Mouse (Mus musculus) hindbrain, embryonic 14.5 days (tissue): ENCODE measurements around the gene Hist1h1t. TPM values are rescaled to one million over a fixed set of nuclear protein-coding genes. Genes with fewer than 3 reads are reported as not detected.

Experiments
- ATAC-seq: fragments of 200-750 bp; cut with Nextera tagmentation; 2 replicates; pipeline ENCODE4 v1.8.0; 2017; ENCODE audit warnings: moderate number of reproducible peaks, mild to moderate bottlenecking, moderate TSS enrichment, moderate library complexity; ENCODE audit not compliant: low FRiP score
- DNase-seq: peaks from one replicate; pipeline ENCODE4 v3.0.0-alpha.2; 2015; ENCODE audit warnings: low spot score
- H3K27ac ChIP-seq: fragments of 300-500 bp; sonication (generic); 2 replicates; pipeline ENCODE4 v1.5.1; 2014; ENCODE audit warnings: mild to moderate bottlenecking, moderate library complexity
- H3K27me3 ChIP-seq: fragments of 300-500 bp; sonication (generic); 2 replicates; pipeline ENCODE4 v1.6.1; 2014; ENCODE audit warnings: mild to moderate bottlenecking, low read length, mixed read lengths; ENCODE audit not compliant: control insufficient read depth, insufficient read depth
- H3K36me3 ChIP-seq: fragments of 300-500 bp; sonication (generic); replicated peaks from 2 replicates; pipeline ENCODE4 v1.6.1; 2014; ENCODE audit not compliant: control insufficient read depth, insufficient read depth
- H3K4me1 ChIP-seq: fragments of 300-500 bp; sonication (generic); replicated peaks from 2 replicates; pipeline ENCODE4 v1.6.1; 2014; ENCODE audit warnings: antibody characterized with exemption, low read length, mixed read lengths; ENCODE audit not compliant: control insufficient read depth, insufficient read depth
- H3K4me2 ChIP-seq: fragments of 300-500 bp; sonication (generic); replicated peaks from 2 replicates; pipeline ENCODE4 v1.6.1; 2014; ENCODE audit warnings: mild to moderate bottlenecking, moderate library complexity
- H3K4me3 ChIP-seq: fragments of 300-500 bp; sonication (generic); replicated peaks from 2 replicates; pipeline ENCODE4 v1.5.1; 2014; ENCODE audit warnings: mild to moderate bottlenecking, low read length
- H3K9ac ChIP-seq: fragments of 300-500 bp; sonication (generic); 2 replicates; pipeline ENCODE4 v1.6.1; 2014
- H3K9me3 ChIP-seq: fragments of 300-500 bp; sonication (generic); 2 replicates; pipeline ENCODE4 v1.6.1; 2016; ENCODE audit warnings: low read length; ENCODE audit not compliant: control insufficient read depth
- WGBS: fragments of 180-500 bp; shearing (Covaris S2); extraction: QIAGEN DNeasy Blood & Tissue Kit; methylation state at CpG from one replicate; pipeline ENCODE4 v1.1.7; 2014; 5-methylcytosine and 5-hydroxymethylcytosine counted together
- polyA plus RNA-seq: library from polyadenylated mRNA; unstranded; fragments of >200 nt; fragmentation: Nextera tagmentation; extraction: Ambion mirVana; gene quantifications from 2 replicates; pipeline ENCODE4 v1.2.1, GENCODE M21; 2014

The Hist1h1t gene
- polyA plus RNA-seq, 1 experiment from 2014 or later = not detected

DNA sequence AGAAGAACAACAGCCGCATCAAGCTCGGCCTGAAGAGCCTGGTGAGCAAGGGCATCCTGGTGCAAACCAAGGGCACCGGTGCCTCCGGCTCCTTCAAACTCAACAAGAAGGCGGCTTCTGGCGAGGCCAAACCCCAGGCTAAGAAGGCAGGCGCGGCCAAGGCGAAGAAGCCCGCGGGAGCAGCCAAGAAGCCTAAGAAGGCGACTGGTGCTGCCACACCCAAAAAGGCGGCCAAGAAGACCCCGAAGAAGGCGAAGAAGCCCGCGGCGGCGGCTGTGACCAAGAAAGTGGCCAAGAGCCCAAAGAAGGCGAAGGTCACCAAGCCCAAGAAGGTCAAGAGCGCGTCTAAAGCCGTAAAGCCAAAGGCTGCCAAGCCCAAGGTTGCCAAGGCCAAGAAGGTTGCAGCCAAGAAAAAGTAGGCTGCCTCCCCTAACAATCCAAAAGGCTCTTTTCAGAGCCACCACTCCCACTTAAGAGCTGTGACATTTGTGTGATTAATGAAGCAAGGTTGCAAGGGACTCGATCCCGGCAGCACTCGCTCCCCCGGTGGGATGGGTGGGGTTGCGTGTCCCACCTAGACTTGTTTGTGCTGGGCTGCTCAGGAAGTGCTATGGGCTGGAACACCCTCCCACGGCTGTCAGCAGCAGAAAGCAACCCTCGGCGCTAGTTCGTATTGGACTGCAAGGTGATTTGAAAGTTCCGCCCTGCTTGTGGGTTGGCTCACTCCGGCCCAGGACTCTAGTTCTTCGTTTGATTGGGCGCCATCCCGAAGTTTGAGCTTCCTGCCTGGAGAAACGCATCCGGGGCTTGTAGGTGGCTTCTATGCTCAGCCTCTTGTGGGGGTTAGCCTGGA is 43.7 kb downstream of the Hist1h1t start:
- peak; percentile 86 for DNase-seq
- H3K27me3 ChIP-seq = no peaks in the 10 kb centered on the region
- H3K9me3 ChIP-seq = no peaks in the 10 kb centered on the region
- H3K4me2 ChIP-seq = peak overlapping the region; percentile 97
- ATAC-seq = peak; percentile 92
- H3K36me3 ChIP-seq = no peaks in the 10 kb centered on the region
- H3K9ac ChIP-seq = peak overlapping the region; percentile 63
- H3K4me3 ChIP-seq = peak overlapping the region; percentile 48
- H3K4me1 ChIP-seq = peaks cover 12% of the 10 kb centered on the region; the same call in 1 of the 2 replicates
- WGBS = under 1% methylated on average over 39 of the region's 39 CpGs
- H3K27ac ChIP-seq = peak overlapping the region; percentile 80

DNA sequence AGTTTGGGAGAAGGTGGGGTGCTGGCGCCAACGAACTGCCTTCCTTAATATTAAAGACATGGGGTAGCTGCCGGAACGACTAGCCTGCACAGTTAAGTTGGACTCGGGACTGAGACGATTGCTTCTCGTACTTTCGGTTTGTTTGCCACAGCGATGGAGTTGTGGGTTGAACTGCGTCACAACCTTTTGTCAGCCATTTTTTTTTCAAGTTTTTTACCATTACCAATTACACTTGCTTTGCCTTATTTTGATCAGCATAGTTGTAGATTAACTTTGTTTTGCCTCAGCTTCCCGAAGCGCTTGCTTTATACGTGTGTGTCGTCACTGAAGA is 44.3 kb downstream of the Hist1h1t start:
- peak overlapping the region; percentile 97 for H3K4me2 ChIP-seq
- H3K27ac ChIP-seq = peak overlapping the region; percentile 75
- peaks cover 12% of the 10 kb centered on the region; the same call in 1 of the 2 replicates for H3K4me1 ChIP-seq
- peak overlapping the region; percentile 63 for H3K9ac ChIP-seq
- 1% methylated on average over 14 of the region's 14 CpGs for WGBS
- peak overlapping the region; percentile 48 for H3K4me3 ChIP-seq
- H3K27me3 ChIP-seq = no peaks in the 10 kb centered on the region
- no peaks in the 10 kb centered on the region for H3K36me3 ChIP-seq
- H3K9me3 ChIP-seq = no peaks in the 10 kb centered on the region
- ATAC-seq (peak; percentile 42), DNase-seq (peak; percentile 64)

DNA sequence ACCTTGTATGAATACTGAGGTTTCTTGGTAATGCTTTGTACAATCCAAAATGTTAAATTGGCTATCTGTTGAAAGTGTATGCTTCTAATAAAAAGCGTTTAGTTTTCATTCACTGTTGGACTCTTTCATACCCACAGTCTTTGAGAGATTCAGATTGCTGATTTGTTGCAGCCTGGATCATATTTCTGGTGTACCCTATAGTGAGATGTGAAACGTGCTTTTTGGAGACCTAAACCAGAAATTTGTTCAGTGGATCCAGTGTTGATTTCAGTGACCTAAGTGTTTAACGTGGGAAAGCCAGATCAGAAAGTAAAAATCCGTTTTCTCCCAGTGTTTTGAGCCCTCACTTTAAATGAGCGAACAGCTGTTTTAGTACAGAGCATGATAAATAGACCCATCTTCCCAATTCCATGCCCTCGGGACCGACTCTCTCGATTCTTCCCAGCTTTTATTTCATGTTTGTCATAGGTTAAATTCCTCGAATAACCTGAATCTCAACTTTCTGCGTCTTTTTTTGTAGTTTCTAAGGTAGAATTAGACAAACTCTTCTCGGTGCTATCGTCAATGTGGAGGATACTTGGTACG is 44.7 kb downstream of the Hist1h1t start:
- 38% methylated on average over 13 of the region's 13 CpGs for WGBS

DNA sequence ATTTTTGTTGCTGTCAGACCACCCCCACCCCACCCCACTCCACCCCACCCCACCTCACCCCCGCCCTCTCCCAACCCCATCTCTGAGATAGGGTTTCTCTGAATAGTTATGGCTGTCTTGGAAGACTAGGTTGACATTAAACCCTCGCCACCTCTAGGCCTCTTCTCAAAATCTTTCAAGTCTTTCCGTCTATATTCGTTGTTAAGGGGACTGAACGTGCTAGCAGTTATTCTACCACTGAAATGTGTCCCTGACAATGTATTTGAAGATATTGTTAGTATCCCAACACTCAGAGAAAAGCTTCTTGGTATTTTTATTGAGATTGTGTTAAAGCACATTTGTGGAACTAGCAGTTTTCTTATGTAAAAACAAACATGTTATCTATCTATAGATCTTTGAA is 45.3 kb downstream of the Hist1h1t start:
- no peak for ATAC-seq
- Histone ChIP-seq H3K4me2 (peak overlapping the region; percentile 97; the same call in 1 of the 2 replicates), H3K27ac (no peak overlapping the region), H3K4me3 (no peak overlapping the region), H3K9ac (no peak overlapping the region), H3K27me3 (no peaks in the 10 kb centered on the region), H3K4me1 (peaks cover 16% of the 10 kb centered on the region), H3K9me3 (no peaks in the 10 kb centered on the region), H3K36me3 (no peaks in the 10 kb centered on the region)
- no peak for DNase-seq
- WGBS = 78% methylated on average over 5 of the region's 5 CpGs

More for the DNA sequence above, 44.7 kb downstream of the Hist1h1t start:
- H3K4me1 ChIP-seq = peaks cover 12% of the 10 kb centered on the region; the same call in 1 of the 2 replicates
- H3K27ac ChIP-seq = peak overlapping the region; percentile 75
- peak overlapping the region; percentile 48 for H3K4me3 ChIP-seq
- H3K9ac ChIP-seq = peak overlapping the region; percentile 63
- no peaks in the 10 kb centered on the region for H3K27me3 ChIP-seq
- DNase-seq = no peak
- no peak for ATAC-seq
- no peaks in the 10 kb centered on the region for H3K9me3 ChIP-seq
- H3K36me3 ChIP-seq = no peaks in the 10 kb centered on the region
- peak overlapping the region; percentile 97 for H3K4me2 ChIP-seq

DNA sequence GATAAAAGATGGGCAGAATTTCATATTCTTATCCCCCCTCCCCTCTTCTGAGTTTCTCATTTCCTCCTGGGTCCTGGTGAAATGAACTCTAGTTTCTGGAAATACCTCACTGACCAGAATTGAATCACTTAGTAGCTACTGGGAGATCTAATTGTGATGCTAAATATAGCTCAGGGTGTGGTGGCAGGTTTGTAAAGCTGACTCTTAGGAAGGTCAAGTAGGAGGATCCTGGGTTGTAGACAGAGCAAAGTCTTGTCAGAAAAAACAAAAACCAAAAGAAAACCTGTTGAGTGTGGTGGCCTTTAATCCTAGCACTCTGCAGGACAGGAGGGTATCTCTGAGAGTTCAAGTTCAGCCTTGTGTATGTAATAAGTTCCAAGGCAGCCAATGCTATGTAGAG is 46.4 kb downstream of the Hist1h1t start:
- H3K4me1 ChIP-seq = peaks cover 17% of the 10 kb centered on the region
- no peak overlapping the region for H3K4me3 ChIP-seq
- no peaks in the 10 kb centered on the region for H3K36me3 ChIP-seq
- DNase-seq (no peak), ATAC-seq (no peak)
- H3K9ac ChIP-seq = no peak overlapping the region
- H3K4me2 ChIP-seq = no peak overlapping the region
- H3K9me3 ChIP-seq = no peaks in the 10 kb centered on the region
- no peak overlapping the region for H3K27ac ChIP-seq
- H3K27me3 ChIP-seq = no peaks in the 10 kb centered on the region

DNA sequence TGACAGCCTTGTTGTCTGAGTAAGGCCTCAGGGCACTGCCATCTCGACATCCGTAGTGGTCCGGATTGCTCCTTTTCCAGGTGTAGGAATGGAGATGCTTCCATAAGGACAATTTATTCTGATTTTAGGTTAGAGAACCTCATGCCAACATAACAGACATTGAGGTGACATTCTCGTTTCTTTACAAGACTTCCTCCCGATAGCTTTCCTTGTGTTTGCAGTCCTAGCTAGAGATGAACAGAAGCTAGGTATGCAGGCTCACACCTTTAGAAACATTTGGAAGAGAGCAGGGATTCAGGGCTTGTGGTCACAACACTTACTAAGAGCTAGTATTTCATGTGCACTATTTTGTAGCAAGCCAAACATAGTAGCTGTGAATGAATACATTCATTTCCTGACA is 47.6 kb downstream of the Hist1h1t start:
- Histone ChIP-seq H3K4me3 (no peak overlapping the region), H3K9me3 (no peaks in the 10 kb centered on the region), H3K36me3 (no peaks in the 10 kb centered on the region), H3K27ac (no peak overlapping the region), H3K9ac (no peak overlapping the region), H3K4me1 (peaks cover 18% of the 10 kb centered on the region), H3K27me3 (no peaks in the 10 kb centered on the region), H3K4me2 (no peak overlapping the region)
- 85% methylated on average over 5 of the region's 5 CpGs for WGBS
- ATAC-seq (no peak), DNase-seq (no peak)

DNA sequence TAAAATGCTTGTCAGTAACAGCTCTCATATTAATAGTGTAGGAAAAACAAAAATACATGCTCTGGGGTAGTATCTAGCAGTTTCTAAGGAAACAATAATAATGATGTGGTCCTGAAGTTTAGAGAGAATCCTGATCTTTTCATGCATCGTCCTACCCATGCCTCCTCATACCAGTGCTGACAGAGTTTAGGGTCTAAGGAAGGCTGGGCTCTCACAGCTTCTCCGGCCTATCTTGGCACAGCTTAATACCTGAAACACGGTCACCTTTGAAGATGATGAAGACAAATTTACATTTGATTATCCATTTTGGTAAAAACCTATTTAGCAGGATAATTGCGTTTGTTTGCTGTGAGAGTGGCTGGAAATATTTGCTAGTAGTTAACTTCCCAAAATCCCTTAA is 48.3 kb downstream of the Hist1h1t start:
- peak overlapping the region; percentile 84; the same call in 1 of the 2 replicates for H3K4me2 ChIP-seq

DNA sequence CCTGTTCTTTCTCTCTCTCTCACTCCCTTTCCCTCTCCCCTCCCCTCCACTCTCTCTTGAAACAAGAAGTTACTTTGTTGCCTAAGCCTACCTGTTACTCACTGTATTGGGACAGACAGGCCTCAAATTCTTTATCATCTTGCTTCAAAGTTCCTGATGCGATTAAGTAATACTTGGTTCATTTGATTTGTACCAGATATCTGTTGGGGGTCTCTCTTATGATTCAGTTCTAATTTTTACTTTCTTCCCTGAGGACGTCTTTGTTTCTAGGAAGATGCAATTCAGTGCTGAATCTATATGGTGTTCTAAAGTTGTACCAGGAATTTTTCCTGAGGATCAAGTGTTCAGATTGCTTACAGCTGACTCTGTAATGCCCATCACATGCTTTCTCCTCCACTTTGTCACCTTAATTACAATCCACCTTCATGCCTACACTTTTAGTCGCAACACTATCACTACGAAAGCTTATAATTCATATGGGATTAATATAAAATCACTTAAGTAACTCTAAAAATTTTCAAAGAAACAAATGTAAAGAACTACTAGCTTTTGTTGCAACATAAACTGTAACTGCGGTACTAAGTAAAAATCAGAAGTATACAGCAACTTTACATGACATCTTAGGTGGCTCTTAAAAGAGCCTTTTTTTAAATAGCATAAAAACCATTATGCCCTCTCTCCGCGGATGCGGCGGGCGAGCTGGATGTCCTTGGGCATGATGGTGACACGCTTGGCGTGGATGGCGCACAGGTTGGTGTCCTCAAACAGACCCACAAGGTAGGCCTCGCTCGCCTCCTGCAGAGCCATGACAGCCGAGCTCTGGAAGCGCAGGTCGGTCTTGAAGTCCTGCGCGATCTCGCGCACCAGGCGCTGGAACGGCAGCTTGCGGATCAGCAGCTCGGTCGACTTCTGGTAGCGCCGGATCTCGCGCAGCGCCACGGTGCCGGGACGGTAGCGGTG is 49.1 kb downstream of the Hist1h1t start:
- Histone ChIP-seq H3K9ac (no peak overlapping the region), H3K27me3 (no peaks in the 10 kb centered on the region), H3K4me2 (peak overlapping the region; percentile 84), H3K27ac (no peak overlapping the region), H3K36me3 (no peaks in the 10 kb centered on the region), H3K4me1 (peaks cover 17% of the 10 kb centered on the region), H3K9me3 (no peaks in the 10 kb centered on the region), H3K4me3 (peak overlapping the region; percentile 29)
- WGBS = 1% methylated on average over 17 of the region's 36 CpGs
- ATAC-seq (no peak), DNase-seq (no peak)

More for the DNA sequence above, 48.3 kb downstream of the Hist1h1t start:
- Histone ChIP-seq H3K4me3 (no peak overlapping the region), H3K9me3 (no peaks in the 10 kb centered on the region), H3K36me3 (no peaks in the 10 kb centered on the region), H3K27ac (no peak overlapping the region), H3K27me3 (no peaks in the 10 kb centered on the region), H3K9ac (no peak overlapping the region), H3K4me1 (peaks cover 17% of the 10 kb centered on the region)
- DNase-seq (no peak), ATAC-seq (no peak)
- 55% methylated on average over 4 of the region's 4 CpGs for WGBS
